Mouse (Mus musculus): Measurements from ENCODE around the gene Avp.

The Avp gene

GRCm38 (mm10) chr2:130569926-130570325, 12.4 kb downstream of the Avp start:
- no peak for DNase-seq (ENCODE audit: low spot score)

DNA sequence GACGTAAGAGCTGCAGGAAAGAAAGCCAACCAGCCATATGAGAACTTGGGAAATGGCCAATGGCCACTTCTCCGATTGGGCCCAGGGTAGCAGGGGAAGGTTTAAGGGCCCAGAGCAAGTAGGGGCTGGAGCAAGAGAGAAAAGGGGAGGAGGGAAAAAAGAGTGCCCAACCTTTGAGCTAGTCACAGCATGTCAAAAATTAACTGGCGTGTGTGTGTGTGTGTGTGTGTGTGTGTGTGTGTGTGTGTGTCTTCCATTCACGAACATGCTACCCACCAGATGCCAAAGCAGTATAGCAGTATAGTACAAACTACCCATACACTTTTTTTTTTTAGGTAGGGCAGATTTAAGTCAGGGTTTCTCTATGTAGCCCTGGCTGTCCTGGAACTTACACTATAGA, 13.4 kb downstream of the Avp start:
- no peak for DNase-seq (ENCODE audit: low spot score)

DNA sequence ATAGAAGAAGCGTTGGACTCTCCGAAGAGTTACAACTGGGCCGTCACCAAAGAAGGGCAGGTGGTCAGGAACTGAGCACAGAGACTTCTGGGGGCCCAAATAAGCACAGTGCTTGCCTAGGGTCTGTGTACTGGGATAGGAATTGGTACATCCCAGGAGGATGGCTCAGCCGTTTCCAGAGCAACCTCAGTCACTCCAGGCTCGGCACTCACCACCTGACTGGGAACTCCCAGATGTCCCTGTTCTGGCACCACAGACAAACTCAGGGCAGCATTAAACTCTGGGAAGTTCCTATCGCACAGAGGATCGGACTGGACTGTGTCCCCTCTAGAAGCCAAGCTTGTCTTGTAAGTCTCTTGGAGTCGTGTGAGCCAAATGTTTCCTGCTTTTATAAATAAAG, 17.4 kb downstream of the Avp start:
- no peak for DNase-seq (ENCODE audit: low spot score)

GRCm38 (mm10) chr2:130564063-130564462, 18.3 kb downstream of the Avp start:
- DNase-seq (ENCODE audit: low spot score): no peak

DNA sequence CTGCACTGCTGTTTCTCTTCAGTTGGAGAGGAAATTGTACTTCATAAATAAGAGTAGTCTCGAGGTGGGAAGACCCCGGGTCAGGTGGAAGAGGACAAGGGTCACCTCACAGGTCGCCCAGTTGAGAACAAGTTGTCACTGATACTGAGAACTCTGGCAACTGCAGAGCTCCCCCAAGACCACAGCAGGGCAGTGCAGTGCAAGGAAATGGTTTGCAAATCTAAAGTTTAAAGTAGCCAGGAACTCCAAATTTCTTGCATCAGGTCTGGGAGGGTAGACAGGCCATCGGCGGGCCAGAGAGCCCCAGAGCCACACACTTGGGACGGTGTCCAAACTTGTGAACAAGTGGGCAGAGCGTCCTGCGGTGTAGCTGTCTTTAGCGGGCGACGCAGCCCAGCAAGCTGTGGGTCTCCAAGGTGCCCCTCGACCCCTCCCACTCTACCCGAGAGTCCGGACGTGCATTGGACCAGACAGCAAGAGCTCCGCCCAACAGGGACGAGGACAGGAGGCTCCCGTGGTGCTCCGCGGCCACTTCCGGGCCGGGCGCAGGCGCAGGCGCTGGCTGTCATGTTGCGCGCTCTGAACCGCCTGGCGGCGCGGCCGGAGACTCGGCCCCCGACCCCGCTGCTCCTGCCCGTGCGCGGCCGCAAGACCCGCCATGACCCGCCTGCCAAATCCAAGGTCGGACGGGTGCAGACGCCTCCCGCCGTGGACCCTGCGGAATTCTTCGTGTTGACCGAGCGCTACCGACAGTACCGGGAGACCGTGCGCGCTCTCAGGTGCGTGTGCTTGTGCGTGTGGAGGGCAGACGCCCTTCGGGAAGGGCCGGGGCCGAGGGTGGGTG, 18.9 kb downstream of the Avp start, which contains the start of gene Mrps26:
TSS of gene Mrps26 (plus strand) at position 531 of the 844 bp plus-strand sequence.
- DNase-seq (ENCODE audit: low spot score): peak; percentile 73

DNA sequence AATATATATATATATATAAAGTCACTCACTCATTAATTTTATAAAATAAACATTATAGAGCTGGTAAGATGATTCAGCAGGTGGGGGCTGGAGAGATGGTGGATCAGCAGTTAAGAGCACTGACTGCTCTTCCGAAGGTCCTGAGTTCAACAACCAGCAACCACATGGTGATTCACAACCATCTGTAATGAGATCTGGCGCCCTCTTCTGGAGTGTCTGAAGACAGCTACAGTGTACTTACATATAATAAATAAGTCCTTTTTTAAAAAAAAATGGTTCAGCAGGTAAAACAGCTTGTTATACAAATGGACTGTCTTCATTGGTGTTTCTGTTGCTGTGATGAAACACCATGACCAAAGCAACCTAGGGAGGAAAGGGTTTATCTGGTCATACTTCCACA, 24.3 kb downstream of the Avp start:
- DNase-seq (ENCODE audit: low spot score): no peak

DNA sequence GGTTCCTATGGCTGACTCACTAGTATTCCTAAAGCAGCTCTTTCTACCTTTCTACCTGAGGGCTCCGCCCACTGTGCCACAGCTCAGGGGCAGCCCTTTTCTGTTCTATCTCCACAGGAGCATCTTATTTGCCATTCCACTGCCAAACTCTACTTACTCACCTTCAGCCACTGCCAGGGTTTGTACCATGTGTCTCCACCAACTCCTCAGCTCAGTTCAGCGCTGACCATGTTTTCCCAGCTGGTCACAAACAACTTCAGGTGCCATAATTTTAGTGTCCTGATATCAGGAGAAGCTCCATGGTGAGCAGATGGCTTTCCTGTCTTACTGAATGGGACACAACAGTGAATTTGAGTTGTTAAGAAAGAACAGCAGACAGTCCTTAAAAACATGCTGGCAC, 24.9 kb downstream of the Avp start:
- DNase-seq (ENCODE audit: low spot score): no peak

GRCm38 (mm10) chr2:130556292-130556691, 26.1 kb downstream of the Avp start:
- no peak for DNase-seq (ENCODE audit: low spot score)

DNA sequence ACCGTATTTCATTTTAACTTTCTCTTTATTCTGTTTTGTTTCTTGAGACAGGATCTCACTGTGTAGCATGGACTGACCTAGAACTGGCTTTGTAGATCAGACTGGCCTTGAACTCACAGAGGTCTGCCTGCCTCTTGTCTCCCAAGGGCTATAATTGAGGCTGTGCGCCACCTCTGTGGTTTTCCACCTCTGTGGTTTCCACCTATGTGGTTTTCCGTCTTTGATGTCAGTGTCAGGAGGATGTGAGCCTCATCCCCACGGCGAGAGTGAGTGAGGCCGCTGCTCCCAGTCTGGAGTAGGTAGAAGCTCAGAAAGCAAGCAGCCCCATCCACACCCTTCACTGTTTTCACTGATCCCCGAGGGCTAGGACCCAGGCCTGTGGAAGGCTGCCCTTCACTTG, 27.5 kb downstream of the Avp start:
- no peak for DNase-seq (ENCODE audit: low spot score)

GRCm38 (mm10) chr2:130546957-130547356, 35.4 kb downstream of the Avp start:
- no peak for DNase-seq (ENCODE audit: low spot score)

DNA sequence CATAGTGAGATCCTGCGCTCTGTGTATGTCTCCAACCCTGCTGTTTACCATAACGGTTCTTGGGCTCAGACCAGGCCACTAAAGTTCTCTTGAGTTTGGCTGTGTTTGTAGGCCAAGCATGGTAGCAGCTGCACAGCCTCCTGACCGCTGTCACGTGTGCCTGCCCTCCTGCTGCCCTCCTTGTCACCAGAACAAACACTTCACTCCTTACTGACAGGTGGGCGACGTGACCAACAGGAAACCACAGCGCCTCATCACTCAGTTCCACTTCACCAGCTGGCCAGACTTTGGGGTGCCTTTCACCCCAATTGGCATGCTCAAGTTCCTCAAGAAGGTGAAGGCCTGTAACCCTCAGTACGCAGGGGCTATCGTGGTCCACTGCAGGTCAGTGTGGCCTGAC, 42.1 kb downstream of the Avp start:
- DNase-seq (ENCODE audit: low spot score): no peak

DNA sequence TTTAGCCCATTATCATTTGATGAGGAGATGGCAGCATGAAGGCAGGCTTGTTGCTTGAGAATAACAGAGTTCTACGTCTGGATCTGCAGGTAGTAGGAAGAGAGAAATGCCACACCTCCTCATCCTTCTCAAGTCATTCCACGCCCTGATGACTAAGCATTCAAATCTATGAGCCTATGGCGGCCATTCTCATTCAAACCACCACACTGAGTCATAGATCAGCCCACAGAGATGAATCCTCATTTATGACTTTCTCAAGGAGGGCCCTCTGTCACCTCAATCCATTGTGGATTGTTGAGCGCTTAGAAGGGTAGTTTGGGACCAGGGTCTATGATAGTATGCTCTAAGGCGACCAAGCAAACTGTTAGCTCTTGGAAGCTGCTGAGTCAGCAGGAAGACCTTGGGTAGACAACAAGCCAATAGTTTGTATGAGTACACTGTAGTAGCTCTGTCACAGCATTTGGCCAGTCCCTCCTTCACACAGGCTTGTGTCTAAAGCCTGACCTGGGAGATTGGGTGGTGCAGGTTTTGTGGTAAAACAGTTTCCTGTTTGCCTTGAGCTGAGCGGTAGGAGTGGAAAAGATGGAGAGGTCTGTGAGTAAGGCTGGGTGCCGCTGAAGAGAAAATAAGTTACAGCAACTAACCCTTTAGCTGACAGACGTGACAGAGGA, 43.3 kb downstream of the Avp start:
- no peak for DNase-seq (ENCODE audit: low spot score)

- no peak for DNase-seq (ENCODE audit: low spot score)
Measured at GRCm38 (mm10) chr2:130536890-130537289, 45.5 kb downstream of the Avp start.

DNA sequence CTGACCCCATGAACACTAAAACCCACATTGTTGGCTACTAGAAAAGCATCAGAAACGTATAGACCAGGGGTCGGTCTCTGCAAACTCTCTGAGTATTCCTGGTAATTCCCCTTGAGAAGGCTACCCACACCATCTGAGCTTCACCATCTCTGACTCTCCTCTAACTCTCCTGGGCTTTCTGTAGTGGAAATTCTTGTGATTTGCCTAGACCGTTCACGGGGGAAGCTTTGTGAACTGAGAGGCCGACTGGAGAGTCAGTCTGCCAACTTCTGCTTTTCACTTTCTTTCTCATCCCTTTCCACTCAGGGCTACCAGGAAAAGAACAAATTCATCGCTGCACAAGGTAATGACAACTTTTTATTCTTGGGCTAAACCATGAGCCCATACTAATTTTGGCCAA, 47.3 kb downstream of the Avp start:
- no peak for DNase-seq (ENCODE audit: low spot score)

DNA sequence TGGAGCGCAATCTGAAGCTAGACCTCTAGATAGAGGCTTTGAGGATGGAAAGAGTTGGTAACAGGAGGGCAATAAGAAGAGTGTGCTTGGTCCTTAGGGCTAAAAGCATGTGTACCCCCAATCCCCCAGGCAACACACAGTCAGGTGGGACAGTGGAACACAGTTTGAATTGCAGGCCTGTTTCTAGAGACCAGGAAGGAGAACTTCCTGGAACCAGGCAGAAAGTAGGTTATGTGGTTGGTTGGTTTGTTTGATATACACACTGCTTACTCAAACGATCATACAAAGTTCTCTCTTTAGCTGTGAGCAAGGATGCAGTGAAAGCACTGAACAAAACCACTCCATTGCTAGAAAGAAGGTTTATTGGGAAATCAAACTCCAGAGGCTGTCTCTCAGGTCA, 50.2 kb downstream of the Avp start:
- no peak for DNase-seq (ENCODE audit: low spot score)

Data from spleen, adult 12 weeks (tissue).